Mouse (Mus musculus): ENCODE data around the gene Tec. TPM values are rescaled to one million over a fixed set of nuclear protein-coding genes. Genes with fewer than 3 reads are reported as not detected.

Tec gene
- polyA plus RNA-seq, 1 experiment from 2014 or later, result 19.0 TPM

GRCm38 (mm10) chr5:72886458-72887222, 18.4 kb upstream of the Tec start:
- Histone ChIP-seq H3K4me2 (no peak overlapping the region), H3K4me1 (replicated peaks) (peaks cover 9% of the 10 kb centered on the region; the same call in 1 of the 2 replicates), H3K9ac (no peak overlapping the region), H3K36me3 (no peaks in the 10 kb centered on the region), H3K27ac (no peak overlapping the region), H3K27me3 (no peaks in the 10 kb centered on the region), H3K9me3 (replicated peaks) (no peaks in the 10 kb centered on the region), H3K4me3 (no peak overlapping the region)
- no peak for ATAC-seq (replicated peaks; ENCODE audit: insufficient number of reproducible peaks, insufficient read depth, low FRiP score, low read depth)
- WGBS, result 80% methylated on average over 19 of the region's 19 CpGs

DNA sequence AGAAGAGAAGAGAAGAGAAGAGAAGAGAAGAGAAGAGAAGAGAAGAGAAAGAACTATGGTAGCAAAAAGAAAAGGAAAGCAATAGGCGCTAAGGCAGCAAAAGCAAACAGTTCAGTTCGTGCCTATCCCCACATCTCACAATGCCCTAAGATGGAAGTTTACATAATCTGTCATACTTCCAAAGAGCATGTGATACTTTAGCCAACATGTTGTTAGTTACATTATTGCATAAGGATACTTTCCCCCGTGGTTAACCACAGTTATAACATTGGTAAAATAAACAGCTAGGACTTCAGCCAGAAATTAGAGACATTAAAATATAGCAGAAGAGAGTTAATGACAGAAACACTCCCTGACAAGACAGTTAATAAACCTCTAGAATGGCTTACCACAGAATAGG, 15.4 kb upstream of the Tec start:
- ATAC-seq (replicated peaks; ENCODE audit: insufficient number of reproducible peaks, insufficient read depth, low FRiP score, low read depth), result no peak
- H3K4me3 ChIP-seq, result no peak overlapping the region
- H3K27ac ChIP-seq, result no peak overlapping the region
- no peaks in the 10 kb centered on the region for H3K36me3 ChIP-seq
- no peak overlapping the region for H3K4me2 ChIP-seq
- peaks cover 16% of the 10 kb centered on the region for H3K4me1 ChIP-seq (replicated peaks)
- H3K27me3 ChIP-seq, result no peaks in the 10 kb centered on the region
- H3K9ac ChIP-seq, result no peak overlapping the region
- no peaks in the 10 kb centered on the region for H3K9me3 ChIP-seq (replicated peaks)
- 76% methylated on average over 3 of the region's 3 CpGs for WGBS

GRCm38 (mm10) chr5:72882412-72882765, 14.1 kb upstream of the Tec start:
- H3K4me1 ChIP-seq (replicated peaks), result peaks cover 18% of the 10 kb centered on the region
- no peaks in the 10 kb centered on the region for H3K9me3 ChIP-seq (replicated peaks)
- H3K36me3 ChIP-seq, result no peaks in the 10 kb centered on the region
- ATAC-seq (replicated peaks; ENCODE audit: insufficient number of reproducible peaks, insufficient read depth, low FRiP score, low read depth), result peak; percentile 92
- no peaks in the 10 kb centered on the region for H3K27me3 ChIP-seq
- WGBS, result 20% methylated on average over 2 of the region's 2 CpGs
- no peak overlapping the region for H3K9ac ChIP-seq
- peak overlapping the region; percentile 78 for H3K27ac ChIP-seq
- no peak overlapping the region for H3K4me3 ChIP-seq
- no peak overlapping the region for H3K4me2 ChIP-seq

DNA sequence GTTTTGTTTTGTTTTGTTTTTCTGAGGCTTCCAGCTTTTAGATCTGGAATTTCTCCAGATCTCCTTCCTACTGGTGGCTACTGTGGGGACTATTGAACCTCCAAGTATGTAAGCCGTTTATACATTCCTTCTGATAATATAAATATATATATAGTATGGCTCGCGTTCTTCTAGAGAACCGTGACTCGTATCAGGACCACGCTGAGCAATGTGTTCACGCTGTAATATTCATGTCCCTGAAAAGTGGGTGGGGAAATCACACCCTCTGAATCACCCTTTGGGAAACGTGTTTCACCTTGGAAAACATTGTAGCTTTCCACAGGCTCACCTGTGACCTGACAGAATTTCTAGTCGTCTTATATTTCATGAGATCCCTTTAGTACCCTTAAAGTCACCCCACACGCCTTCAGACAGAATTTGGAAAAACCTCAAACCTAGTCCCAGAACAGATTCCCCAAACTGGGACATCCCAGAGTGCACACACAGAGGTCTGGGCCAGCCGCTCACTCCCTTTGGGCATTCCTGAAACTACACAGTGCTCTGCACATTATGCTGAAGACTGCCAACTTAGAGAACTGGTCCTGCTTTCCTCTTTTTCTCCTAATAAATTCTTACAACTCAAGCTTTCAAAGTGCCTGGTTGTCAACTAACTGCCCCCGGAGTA, 13.6 kb upstream of the Tec start:
- WGBS, result 42% methylated on average over 12 of the region's 12 CpGs
- H3K4me1 ChIP-seq (replicated peaks), result peaks cover 17% of the 10 kb centered on the region
- no peak overlapping the region for H3K4me3 ChIP-seq
- no peaks in the 10 kb centered on the region for H3K9me3 ChIP-seq (replicated peaks)
- 0 out of 2 replicates have a peak overlapping the region, but pooled peaks have one; percentile 0 for H3K4me2 ChIP-seq
- peak overlapping the region; percentile 78 for H3K27ac ChIP-seq
- no peaks in the 10 kb centered on the region for H3K27me3 ChIP-seq
- H3K9ac ChIP-seq, result no peak overlapping the region
- ATAC-seq (replicated peaks; ENCODE audit: insufficient number of reproducible peaks, insufficient read depth, low FRiP score, low read depth), result peak; percentile 41; the same call in 1 of the 2 replicates
- no peaks in the 10 kb centered on the region for H3K36me3 ChIP-seq

DNA sequence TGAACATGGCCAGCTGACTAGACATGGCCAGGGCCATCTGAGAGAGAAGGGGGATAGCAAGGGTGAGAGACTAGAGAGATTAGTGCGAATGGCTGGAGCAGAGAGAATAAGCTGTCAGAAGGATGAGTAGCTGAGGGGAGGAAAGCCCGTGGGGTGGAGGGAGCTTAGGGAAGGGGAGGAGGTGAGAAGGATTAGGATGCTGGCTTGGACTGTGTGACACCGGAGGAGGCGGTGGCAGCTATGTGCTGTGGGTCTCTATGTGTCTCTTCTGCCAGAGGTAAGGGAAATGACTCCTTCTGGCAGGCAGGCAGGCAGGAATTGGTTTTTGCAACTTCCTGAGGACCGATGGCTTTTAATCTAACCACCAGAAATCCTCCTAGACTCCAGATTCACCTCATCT, 11.5 kb upstream of the Tec start:
- H3K9me3 ChIP-seq (replicated peaks), result no peaks in the 10 kb centered on the region
- no peak overlapping the region for H3K4me2 ChIP-seq
- WGBS, result 42% methylated on average over 5 of the region's 5 CpGs
- no peak overlapping the region for H3K9ac ChIP-seq
- no peaks in the 10 kb centered on the region for H3K36me3 ChIP-seq
- H3K27me3 ChIP-seq, result no peaks in the 10 kb centered on the region
- no peak overlapping the region for H3K4me3 ChIP-seq
- H3K4me1 ChIP-seq (replicated peaks), result peaks cover 23% of the 10 kb centered on the region
- no peak overlapping the region for H3K27ac ChIP-seq
- ATAC-seq (replicated peaks; ENCODE audit: insufficient number of reproducible peaks, insufficient read depth, low FRiP score, low read depth), result no peak

DNA sequence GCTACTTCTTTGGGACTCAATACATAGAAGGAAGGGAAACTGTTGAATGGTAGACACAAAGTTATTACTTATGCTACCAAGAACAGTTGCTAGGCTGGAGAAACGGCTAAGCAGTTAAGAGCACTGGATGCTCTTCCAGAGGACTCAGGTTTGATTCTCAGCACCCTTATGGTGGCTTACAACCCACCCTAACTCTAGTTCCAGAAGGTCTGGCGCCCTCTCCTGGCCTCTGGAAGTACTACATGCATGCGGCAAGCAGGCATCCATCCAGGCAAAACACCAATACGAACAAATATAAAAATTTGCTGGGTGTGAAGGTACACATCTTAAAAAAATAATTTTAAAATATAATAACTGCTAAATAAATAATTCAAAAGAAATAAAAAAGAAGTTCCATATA, 2.8 kb upstream of the Tec start:
- H3K4me2 ChIP-seq, result no peak overlapping the region
- no peaks in the 10 kb centered on the region for H3K36me3 ChIP-seq
- 79% methylated on average over 4 of the region's 4 CpGs for WGBS
- peaks cover 3% of the 10 kb centered on the region; the same call in 1 of the 2 replicates for H3K9me3 ChIP-seq (replicated peaks)
- H3K27ac ChIP-seq, result no peak overlapping the region
- H3K4me1 ChIP-seq (replicated peaks), result peaks cover 23% of the 10 kb centered on the region
- no peaks in the 10 kb centered on the region; the same call in 1 of the 2 replicates for H3K27me3 ChIP-seq
- no peak for ATAC-seq (replicated peaks; ENCODE audit: insufficient number of reproducible peaks, insufficient read depth, low FRiP score, low read depth)
- no peak overlapping the region for H3K9ac ChIP-seq
- no peak overlapping the region for H3K4me3 ChIP-seq

- Histone ChIP-seq H3K4me2 (no peak overlapping the region), H3K9ac (no peak overlapping the region), H3K9me3 (replicated peaks) (peaks cover 3% of the 10 kb centered on the region; the same call in 1 of the 2 replicates), H3K4me1 (replicated peaks) (peaks cover 26% of the 10 kb centered on the region), H3K4me3 (no peak overlapping the region), H3K36me3 (no peaks in the 10 kb centered on the region), H3K27me3 (no peaks in the 10 kb centered on the region; the same call in 1 of the 2 replicates), H3K27ac (no peak overlapping the region)
- no peak for ATAC-seq (replicated peaks; ENCODE audit: insufficient number of reproducible peaks, insufficient read depth, low FRiP score, low read depth)
- 74% methylated on average over 14 of the region's 14 CpGs for WGBS
Measured at GRCm38 (mm10) chr5:72869779-72870608, 1.7 kb upstream of the Tec start.

DNA sequence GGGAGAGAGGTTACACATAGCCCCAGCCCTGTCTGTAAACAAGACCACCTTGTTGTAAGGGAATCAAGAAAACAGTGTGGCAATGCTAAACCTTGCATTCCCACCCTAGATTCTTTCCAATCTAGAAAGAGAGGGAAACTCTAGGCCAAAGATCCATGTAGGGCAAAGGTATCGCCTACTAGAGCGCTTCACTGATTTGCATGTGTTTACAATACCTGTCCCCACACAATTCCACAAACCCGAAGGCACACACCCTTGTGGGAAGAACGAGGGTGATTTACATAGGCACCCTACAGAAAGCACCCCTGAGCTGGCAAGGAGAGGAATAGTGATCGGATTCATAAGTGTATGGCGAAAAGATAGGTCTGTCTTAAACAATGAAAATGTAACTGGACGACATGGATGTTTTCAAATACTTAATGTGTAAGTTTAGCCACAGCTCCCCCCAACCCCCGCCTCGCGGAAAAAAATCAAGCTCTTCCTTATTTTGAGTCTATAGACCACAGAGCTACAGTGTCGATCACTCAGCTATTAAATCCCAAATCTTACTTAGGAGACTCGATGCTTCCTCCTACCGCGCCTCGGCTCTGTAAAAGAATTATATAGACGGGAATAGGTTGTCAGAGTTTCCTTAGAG, 1.1 kb downstream of the Tec start:
- Histone ChIP-seq H3K4me1 (replicated peaks) (peaks cover 36% of the 10 kb centered on the region), H3K36me3 (no peaks in the 10 kb centered on the region), H3K27ac (0 out of 2 replicates have a peak overlapping the region, but pooled peaks have one; percentile 5), H3K4me3 (peak overlapping the region; percentile 75), H3K9me3 (replicated peaks) (peaks cover 3% of the 10 kb centered on the region; the same call in 1 of the 2 replicates), H3K27me3 (no peaks in the 10 kb centered on the region; the same call in 1 of the 2 replicates), H3K9ac (peak overlapping the region; percentile 71), H3K4me2 (peak overlapping the region; percentile 90)
- no peak for ATAC-seq (replicated peaks; ENCODE audit: insufficient number of reproducible peaks, insufficient read depth, low FRiP score, low read depth)
- 32% methylated on average over 16 of the region's 16 CpGs for WGBS

GRCm38 (mm10) chr5:72866260-72866905, 1.9 kb downstream of the Tec start:
- Histone ChIP-seq H3K9ac (no peak overlapping the region), H3K4me1 (replicated peaks) (peaks cover 36% of the 10 kb centered on the region), H3K4me3 (peak overlapping the region; percentile 75), H3K27me3 (no peaks in the 10 kb centered on the region; the same call in 1 of the 2 replicates), H3K9me3 (replicated peaks) (peaks cover 3% of the 10 kb centered on the region; the same call in 1 of the 2 replicates), H3K36me3 (no peaks in the 10 kb centered on the region), H3K27ac (no peak overlapping the region), H3K4me2 (peak overlapping the region; percentile 90)
- 68% methylated on average over 6 of the region's 6 CpGs for WGBS
- ATAC-seq (replicated peaks; ENCODE audit: insufficient number of reproducible peaks, insufficient read depth, low FRiP score, low read depth), result no peak

- H3K9me3 ChIP-seq (replicated peaks), result no peaks in the 10 kb centered on the region
- H3K36me3 ChIP-seq, result 0 out of 2 replicates have a peak, but pooled peaks cover 3% of the 10 kb centered on the region
- no peak overlapping the region for H3K4me3 ChIP-seq
- H3K4me1 ChIP-seq (replicated peaks), result peaks cover 36% of the 10 kb centered on the region
- ATAC-seq (replicated peaks; ENCODE audit: insufficient number of reproducible peaks, insufficient read depth, low FRiP score, low read depth), result no peak
- H3K27ac ChIP-seq, result no peak overlapping the region
- no peaks in the 10 kb centered on the region; the same call in 1 of the 2 replicates for H3K27me3 ChIP-seq
- no peak overlapping the region for H3K9ac ChIP-seq
- 76% methylated on average over 3 of the region's 3 CpGs for WGBS
- H3K4me2 ChIP-seq, result no peak overlapping the region
Measured at GRCm38 (mm10) chr5:72864654-72865178, 3.6 kb downstream of the Tec start.

Data from heart, embryonic 15.5 days (tissue).